Mouse (Mus musculus) small intestine, adult 2 months (tissue): ENCODE results near the gene Chn2.

Source experiments
- CTCF ChIP-seq: fragments of 200-500 bp; IDR thresholded peaks from 2 replicates; pipeline ENCODE4 v1.5.1; 2012; ENCODE audit warnings: low read depth, mild to moderate bottlenecking, control low read depth, inconsistent platforms, low read length, moderate library complexity, mixed read lengths; ENCODE audit not compliant: insufficient replicate concordance, insufficient read length; ENCODE audit errors: extremely low read depth
- POLR2A ChIP-seq: fragments of 200-500 bp; IDR thresholded peaks from 2 replicates; pipeline ENCODE4 v1.6.1; 2012; ENCODE audit warnings: low read depth, mild to moderate bottlenecking, control low read depth, inconsistent platforms, low read length, moderate library complexity

DNA sequence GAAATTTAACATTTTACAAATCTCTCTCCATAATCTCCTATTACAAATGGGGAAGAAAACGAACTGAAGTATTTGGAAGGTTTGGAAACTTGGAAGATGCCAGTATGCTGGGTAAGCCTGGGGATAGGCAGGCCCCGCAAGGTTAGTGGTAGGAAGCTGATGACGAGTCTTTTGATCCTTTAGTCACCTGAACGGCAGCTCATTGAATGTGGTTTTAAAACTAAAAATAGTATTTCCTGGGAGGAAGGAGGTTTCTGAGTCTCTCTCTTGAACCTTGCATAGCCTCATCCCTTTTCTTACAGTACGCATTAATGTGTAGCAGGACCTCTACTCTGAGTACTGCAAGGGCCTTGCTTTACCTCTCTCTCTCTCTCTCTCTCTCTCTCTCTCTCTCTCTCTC, 29.5 kb downstream of the Chn2 start:
- TF ChIP-seq POLR2A, result no peak
- TF ChIP-seq CTCF, result no peak
